Mouse (Mus musculus): ENCODE data around the gene Mob3b. TPM values are rescaled to one million over a fixed set of nuclear protein-coding genes. Genes with fewer than 3 reads are reported as not detected.
A peak's percentile ranks its signal among the peaks of the same experiment; 100 is the strongest.

The Mob3b gene
- polyA plus RNA-seq, 1 experiment from 2014 or later: 20.7 TPM

DNA sequence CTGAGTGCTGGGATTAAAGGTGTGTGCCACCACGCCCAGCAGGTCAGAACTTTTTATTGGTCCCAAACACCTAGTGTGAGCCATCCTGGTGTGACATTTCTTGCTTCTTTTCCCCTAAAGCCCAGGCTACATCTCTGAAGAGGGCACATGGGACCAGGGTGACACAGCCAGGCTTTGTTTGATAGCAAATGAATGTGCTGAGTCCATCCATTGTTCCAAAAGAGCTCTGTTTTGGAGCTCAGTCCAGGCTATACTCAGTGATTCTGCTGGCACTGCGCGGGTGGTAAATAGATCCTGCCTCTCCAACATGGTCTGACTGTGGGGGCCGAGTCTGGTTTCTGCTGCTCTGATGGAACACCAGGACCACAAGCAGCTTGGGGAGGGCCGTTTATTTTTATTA is 10.6 kb upstream of the Mob3b start:
- H3K27me3 ChIP-seq: no peaks in the 10 kb centered on the region
- WGBS: 82% methylated on average over 5 of the region's 5 CpGs
- H3K9me3 ChIP-seq: no peaks in the 10 kb centered on the region
- H3K27ac ChIP-seq: no peak overlapping the region
- H3K4me3 ChIP-seq (replicated peaks): no peak overlapping the region
- H3K9ac ChIP-seq: no peak overlapping the region
- ATAC-seq (ENCODE audit: low FRiP score): no peak
- H3K4me1 ChIP-seq: no peaks in the 10 kb centered on the region
- H3K4me2 ChIP-seq: no peak overlapping the region
- no peaks in the 10 kb centered on the region for H3K36me3 ChIP-seq (replicated peaks)

DNA sequence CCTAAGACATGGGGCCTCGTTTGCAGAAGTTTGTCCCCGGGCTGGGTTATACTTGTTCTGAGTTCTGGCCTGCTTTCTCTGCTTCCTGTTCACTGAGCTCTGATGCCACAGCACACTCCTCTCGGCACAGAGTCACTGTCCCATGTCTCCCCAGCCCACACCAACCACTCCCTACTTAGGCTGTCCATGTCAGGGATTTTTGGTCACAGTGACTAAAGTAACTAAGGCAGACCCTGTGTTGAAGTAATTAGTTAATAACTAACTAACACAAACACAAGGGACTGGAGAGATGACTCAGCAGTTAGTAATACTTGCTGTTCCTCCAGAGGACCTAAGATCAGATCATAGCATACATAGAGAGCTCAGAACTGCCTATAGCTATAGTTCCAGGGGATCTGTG is 8.7 kb upstream of the Mob3b start:
- H3K9ac ChIP-seq: no peak overlapping the region
- H3K27ac ChIP-seq: no peak overlapping the region
- ATAC-seq (ENCODE audit: low FRiP score): no peak

DNA sequence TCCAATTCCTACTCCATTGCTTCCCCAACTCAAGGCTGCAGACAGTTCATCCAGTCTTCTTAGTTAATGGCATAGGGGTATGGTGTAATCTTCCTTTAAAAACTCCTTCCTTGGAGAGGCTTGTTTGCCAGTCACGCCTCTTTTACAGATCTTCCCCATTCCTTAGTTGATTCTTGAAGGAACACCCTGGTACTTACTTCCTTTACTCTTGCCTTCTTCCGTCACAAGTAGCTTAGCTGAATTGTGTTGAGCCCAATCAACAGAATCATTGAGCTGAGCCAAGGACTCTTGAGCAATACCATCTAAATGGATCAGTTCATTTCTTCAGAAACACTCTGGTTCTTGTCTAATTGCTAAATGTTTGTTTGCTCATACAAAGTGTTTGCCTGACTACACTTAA is 8.0 kb upstream of the Mob3b start:
- H3K4me1 ChIP-seq: no peaks in the 10 kb centered on the region
- no peak overlapping the region for H3K4me2 ChIP-seq
- no peak overlapping the region for H3K4me3 ChIP-seq (replicated peaks)
- WGBS: 84% methylated on average over 2 of the region's 2 CpGs
- H3K9ac ChIP-seq: no peak overlapping the region
- no peak overlapping the region for H3K27ac ChIP-seq
- H3K27me3 ChIP-seq: no peaks in the 10 kb centered on the region
- H3K9me3 ChIP-seq: no peaks in the 10 kb centered on the region
- ATAC-seq (ENCODE audit: low FRiP score): no peak
- H3K36me3 ChIP-seq (replicated peaks): no peaks in the 10 kb centered on the region

More for the DNA sequence above, 8.7 kb upstream of the Mob3b start:
- Histone ChIP-seq H3K27me3 (no peaks in the 10 kb centered on the region), H3K4me3 (replicated peaks) (no peak overlapping the region), H3K36me3 (replicated peaks) (no peaks in the 10 kb centered on the region), H3K4me1 (no peaks in the 10 kb centered on the region), H3K9me3 (no peaks in the 10 kb centered on the region), H3K4me2 (no peak overlapping the region)
- WGBS: 88% methylated on average over 3 of the region's 3 CpGs

DNA sequence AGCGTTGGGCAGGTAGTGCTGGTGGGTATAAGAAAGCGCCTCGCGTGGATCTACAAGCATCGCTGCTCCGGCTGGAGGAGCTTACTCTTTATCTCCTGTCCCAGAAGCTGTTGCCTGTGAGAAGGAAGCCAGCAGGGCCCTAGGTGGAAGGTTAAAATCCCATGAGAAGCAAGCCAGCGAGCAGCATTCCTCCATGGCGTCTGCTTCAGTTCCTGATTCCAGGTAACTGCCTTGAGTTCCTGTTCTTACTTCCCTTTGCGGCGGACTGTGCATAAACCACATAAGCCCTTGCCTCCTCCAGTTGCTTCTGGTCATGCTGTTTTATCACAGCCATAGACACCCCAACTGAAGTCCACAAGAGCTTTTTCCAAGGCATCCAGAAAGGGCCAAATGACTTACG is 531 bp upstream of the Mob3b start:
- WGBS: 67% methylated on average over 11 of the region's 11 CpGs
- Histone ChIP-seq H3K4me2 (no peak overlapping the region), H3K9me3 (no peaks in the 10 kb centered on the region), H3K9ac (no peak overlapping the region), H3K27me3 (peaks cover 7% of the 10 kb centered on the region; the same call in 1 of the 2 replicates), H3K36me3 (replicated peaks) (no peaks in the 10 kb centered on the region), H3K4me1 (peaks cover 22% of the 10 kb centered on the region), H3K4me3 (replicated peaks) (no peak overlapping the region), H3K27ac (no peak overlapping the region)
- no peak for ATAC-seq (ENCODE audit: low FRiP score)

DNA sequence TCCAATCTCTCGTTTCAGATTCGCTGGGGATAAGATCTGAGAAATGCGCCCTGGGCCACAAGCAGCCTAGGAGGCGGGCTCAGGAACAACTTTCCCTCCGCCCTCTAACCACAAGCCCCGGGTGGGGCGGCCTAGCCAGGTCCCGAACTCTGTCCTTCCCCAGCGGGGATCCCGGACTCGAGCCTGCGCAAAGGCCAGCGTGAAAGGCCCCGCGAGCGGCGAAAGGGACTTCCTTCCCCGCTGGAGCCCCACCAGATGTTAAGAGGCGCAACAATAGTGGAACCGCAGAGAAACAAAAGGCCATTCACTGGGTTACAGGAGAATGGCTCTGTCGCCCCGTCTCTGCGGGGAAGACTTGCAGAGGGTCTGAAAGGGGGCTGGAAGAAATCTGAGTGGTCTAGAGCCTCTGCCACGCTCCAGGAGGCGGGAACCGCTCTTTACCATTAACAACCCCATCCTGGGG is 1.1 kb downstream of the Mob3b start:
- Histone ChIP-seq H3K4me2 (peak overlapping the region; percentile 82), H3K27ac (peak overlapping the region; percentile 82), H3K4me3 (replicated peaks) (peak overlapping the region; percentile 55), H3K9ac (peak overlapping the region; percentile 48), H3K36me3 (replicated peaks) (no peaks in the 10 kb centered on the region), H3K9me3 (no peaks in the 10 kb centered on the region), H3K4me1 (peaks cover 22% of the 10 kb centered on the region), H3K27me3 (peaks cover 7% of the 10 kb centered on the region; the same call in 1 of the 2 replicates)
- 0% methylated on average over 26 of the region's 26 CpGs for WGBS
- ATAC-seq (ENCODE audit: low FRiP score): peak; percentile 83

DNA sequence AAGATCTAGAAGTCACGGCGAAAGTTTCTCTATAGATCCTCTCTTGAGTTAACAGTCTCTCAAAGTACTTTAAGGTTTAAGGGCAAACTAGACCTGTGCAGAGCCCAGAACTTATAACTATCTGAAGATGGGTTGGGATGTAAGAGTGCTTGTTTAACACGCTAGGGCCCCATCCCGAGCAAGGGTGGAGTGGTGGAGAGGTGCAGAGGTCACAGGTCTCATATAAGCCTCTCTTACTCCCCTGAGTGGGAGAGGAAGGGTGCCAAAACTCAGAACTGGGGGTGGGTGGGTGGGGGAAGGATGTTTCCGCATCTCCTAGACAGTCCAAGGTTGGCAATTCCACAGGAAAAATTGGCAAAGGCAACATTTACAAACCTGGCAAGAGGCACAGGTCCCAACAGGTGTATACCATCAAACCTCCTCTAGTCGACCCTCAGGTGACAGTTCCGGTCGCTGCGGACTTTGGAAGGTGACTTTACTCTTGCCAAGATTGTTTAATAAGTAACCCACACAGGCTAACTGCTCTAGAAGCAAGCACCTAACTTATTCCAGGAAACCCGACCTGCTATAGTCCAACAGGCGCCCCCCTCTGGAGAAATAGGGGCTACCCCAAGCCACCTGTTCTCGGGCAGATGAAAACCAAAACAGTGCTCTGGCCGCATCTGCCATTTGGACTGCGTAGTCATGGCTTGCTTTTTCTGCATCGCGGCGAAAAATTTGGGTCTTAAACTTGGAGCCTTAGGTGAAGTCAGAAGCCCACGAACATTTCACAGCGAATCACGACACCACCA is 2.0 kb downstream of the Mob3b start:
- Histone ChIP-seq H3K4me3 (replicated peaks) (peak overlapping the region; percentile 55), H3K9ac (peak overlapping the region; percentile 48), H3K4me2 (peak overlapping the region; percentile 82), H3K27ac (peak overlapping the region; percentile 82), H3K36me3 (replicated peaks) (no peaks in the 10 kb centered on the region), H3K27me3 (peaks cover 7% of the 10 kb centered on the region; the same call in 1 of the 2 replicates), H3K4me1 (peaks cover 22% of the 10 kb centered on the region), H3K9me3 (no peaks in the 10 kb centered on the region)
- ATAC-seq (ENCODE audit: low FRiP score): peak; percentile 42; the same call in 1 of the 2 replicates
- 25% methylated on average over 20 of the region's 20 CpGs for WGBS

DNA sequence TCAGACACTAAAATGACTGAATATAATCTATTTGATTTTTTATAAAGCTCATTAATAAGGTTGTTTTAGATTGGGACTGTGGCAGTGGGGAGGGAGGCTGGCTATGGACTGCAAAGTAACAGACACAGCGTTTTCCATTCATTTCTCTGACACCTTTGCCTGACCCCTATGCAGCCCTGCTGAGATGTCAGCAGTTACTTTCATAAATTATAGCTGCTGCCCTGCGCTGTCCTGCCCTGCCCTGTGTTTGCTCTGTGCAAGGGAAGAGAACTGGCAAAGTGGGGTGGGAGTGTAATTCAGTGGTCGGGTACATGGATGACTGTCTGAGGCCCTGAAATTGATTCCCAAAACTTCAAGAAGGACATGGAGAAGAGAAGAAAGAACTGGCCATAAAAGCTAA is 3.2 kb downstream of the Mob3b start:
- no peak for ATAC-seq (ENCODE audit: low FRiP score)
- Histone ChIP-seq H3K4me1 (peaks cover 22% of the 10 kb centered on the region), H3K4me2 (no peak overlapping the region), H3K27ac (no peak overlapping the region), H3K27me3 (peaks cover 7% of the 10 kb centered on the region; the same call in 1 of the 2 replicates), H3K9me3 (no peaks in the 10 kb centered on the region), H3K9ac (no peak overlapping the region), H3K36me3 (replicated peaks) (no peaks in the 10 kb centered on the region), H3K4me3 (replicated peaks) (no peak overlapping the region)
- 53% methylated on average over 3 of the region's 3 CpGs for WGBS

DNA sequence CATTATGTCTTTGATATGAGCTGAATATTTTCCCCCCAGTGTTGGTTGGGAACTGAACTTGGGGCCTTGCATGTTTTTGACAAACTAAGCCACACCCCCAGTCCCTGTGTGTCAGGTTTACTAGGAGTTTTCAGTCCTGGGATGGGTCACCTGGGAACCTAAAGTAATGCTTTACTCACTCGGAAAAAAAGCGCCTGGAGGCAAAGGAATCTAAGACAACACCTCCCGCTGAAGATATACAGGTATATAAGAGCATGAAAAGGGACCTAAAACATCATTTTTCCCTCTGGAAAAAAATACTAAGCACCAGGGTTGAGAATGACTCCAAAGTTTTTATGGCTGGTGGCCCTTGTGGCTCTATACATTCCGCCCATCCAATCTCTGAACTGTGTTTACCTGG is 5.5 kb downstream of the Mob3b start, which contains the start of gene Ifnk:
Ifnk (plus strand) TSS at position 301 of the 400 bp plus-strand sequence.
- H3K9me3 ChIP-seq: no peaks in the 10 kb centered on the region
- ATAC-seq (ENCODE audit: low FRiP score): no peak
- H3K4me2 ChIP-seq: no peak within 1 kb of the TSS
- peaks cover 3% of the 10 kb centered on the region; the same call in 1 of the 2 replicates for H3K27me3 ChIP-seq
- no peak within 1 kb of the TSS for H3K4me3 ChIP-seq (replicated peaks)
- H3K36me3 ChIP-seq (replicated peaks): no peaks in the 10 kb centered on the region
- H3K9ac ChIP-seq: no peak within 1 kb of the TSS
- no peak within 1 kb of the TSS for H3K27ac ChIP-seq
- 82% methylated on average over 4 of the region's 4 CpGs for WGBS
- H3K4me1 ChIP-seq: peaks cover 18% of the 10 kb centered on the region

DNA sequence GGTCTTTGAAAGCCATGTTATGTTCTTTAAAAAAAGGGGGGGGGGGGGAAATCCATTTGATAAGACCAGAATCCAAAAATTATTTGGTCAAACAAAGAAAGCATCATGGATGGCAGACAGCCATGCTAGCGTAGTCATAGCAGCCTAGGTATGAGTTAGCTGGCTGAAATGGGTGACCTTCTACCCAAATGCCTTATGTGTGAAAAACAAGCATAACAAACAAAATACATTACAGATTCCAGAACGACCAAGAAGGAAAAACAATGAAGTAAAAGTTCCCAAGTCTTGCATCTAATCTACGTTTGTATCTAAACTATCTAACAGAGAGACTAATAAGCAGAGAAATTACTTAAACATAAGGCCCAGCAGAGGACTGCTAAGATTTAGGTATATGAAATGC is 6.6 kb downstream of the Mob3b start:
- peaks cover 3% of the 10 kb centered on the region; the same call in 1 of the 2 replicates for H3K27me3 ChIP-seq
- H3K9me3 ChIP-seq: no peaks in the 10 kb centered on the region
- no peak for ATAC-seq (ENCODE audit: low FRiP score)
- H3K4me3 ChIP-seq (replicated peaks): no peak overlapping the region
- H3K36me3 ChIP-seq (replicated peaks): no peaks in the 10 kb centered on the region
- no peak overlapping the region for H3K9ac ChIP-seq
- H3K4me1 ChIP-seq: peaks cover 13% of the 10 kb centered on the region
- no peak overlapping the region for H3K27ac ChIP-seq
- H3K4me2 ChIP-seq: no peak overlapping the region
- 85% methylated on average over 3 of the region's 3 CpGs for WGBS

DNA sequence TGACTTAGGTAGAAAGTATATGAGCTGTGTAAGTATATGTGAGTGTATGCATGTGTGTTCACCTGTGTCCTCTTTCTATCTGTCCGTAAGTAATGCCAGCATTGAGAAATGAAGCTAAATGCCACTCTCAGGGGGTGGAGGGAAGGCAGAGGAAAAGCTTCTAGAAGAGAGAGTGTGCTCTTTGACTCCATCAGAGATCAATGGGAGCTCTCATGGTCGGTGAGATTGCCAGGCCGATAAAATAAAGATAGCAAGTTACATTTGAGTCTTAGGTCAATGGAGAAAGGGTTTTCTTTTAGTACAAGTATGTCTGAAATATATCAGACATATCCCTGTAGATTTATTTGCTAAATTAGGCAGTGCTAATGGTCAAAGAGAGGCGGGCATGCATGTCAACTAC is 9.0 kb downstream of the Mob3b start:
- ATAC-seq (ENCODE audit: low FRiP score): no peak
- WGBS: 86% methylated on average over 4 of the region's 4 CpGs
- no peak overlapping the region for H3K4me2 ChIP-seq
- H3K9ac ChIP-seq: no peak overlapping the region
- no peak overlapping the region for H3K4me3 ChIP-seq (replicated peaks)
- H3K4me1 ChIP-seq: no peaks in the 10 kb centered on the region
- H3K27me3 ChIP-seq: no peaks in the 10 kb centered on the region
- no peaks in the 10 kb centered on the region for H3K9me3 ChIP-seq
- H3K27ac ChIP-seq: no peak overlapping the region
- H3K36me3 ChIP-seq (replicated peaks): no peaks in the 10 kb centered on the region

DNA sequence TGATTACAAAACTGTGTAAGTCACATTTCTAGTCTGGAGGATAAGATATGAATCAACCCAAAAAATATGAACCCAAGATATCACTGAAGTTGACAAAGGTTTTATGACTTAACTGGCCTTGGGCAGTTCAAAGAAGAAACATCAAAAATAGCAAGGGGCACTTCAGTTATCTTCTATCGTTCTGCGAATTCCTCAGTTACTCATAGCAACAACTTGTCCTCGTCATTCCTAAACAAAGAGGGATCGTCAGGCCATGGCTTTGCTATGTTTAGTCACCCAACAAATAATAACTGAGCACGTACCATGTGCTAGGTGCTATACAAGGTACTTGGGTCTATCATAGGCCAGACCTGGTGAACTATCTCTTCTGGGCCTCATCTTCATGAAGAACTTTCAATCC is 10.7 kb downstream of the Mob3b start:
- Histone ChIP-seq H3K4me3 (replicated peaks) (no peak overlapping the region), H3K27ac (no peak overlapping the region), H3K4me1 (no peaks in the 10 kb centered on the region), H3K4me2 (no peak overlapping the region), H3K9me3 (no peaks in the 10 kb centered on the region), H3K36me3 (replicated peaks) (no peaks in the 10 kb centered on the region), H3K27me3 (no peaks in the 10 kb centered on the region), H3K9ac (no peak overlapping the region)
- WGBS: 93% methylated on average over 5 of the region's 5 CpGs
- ATAC-seq (ENCODE audit: low FRiP score): no peak

DNA sequence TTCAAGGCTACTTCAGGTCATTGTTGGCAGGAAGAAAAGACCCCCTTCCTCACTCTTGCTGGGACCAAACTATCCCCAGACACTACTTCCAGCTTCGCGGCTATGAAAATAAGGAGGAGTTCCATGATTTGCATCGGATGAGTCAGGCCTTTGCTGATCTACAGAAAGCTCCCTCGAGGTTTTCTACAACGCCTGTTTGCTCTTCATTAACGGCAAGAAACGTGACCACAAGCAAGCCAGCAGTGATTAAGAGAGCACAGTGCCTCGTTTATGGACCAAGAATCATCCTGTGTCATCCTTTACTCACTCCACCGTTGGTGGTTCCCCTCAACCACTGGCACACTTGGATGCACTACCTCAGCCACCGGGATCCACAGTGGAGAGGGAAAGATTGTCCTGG is 11.6 kb downstream of the Mob3b start:
- 93% methylated on average over 10 of the region's 10 CpGs for WGBS

More for the DNA sequence above, 11.6 kb downstream of the Mob3b start:
- Histone ChIP-seq H3K27me3 (no peaks in the 10 kb centered on the region), H3K9ac (no peak overlapping the region), H3K27ac (no peak overlapping the region), H3K36me3 (replicated peaks) (no peaks in the 10 kb centered on the region), H3K4me3 (replicated peaks) (no peak overlapping the region), H3K4me2 (no peak overlapping the region), H3K4me1 (no peaks in the 10 kb centered on the region), H3K9me3 (no peaks in the 10 kb centered on the region)
- ATAC-seq (ENCODE audit: low FRiP score): no peak
